Mouse (Mus musculus) CH12.LX (cell line): ENCODE measurements around the gene Arfip1. TPM values are rescaled to one million over a fixed set of nuclear protein-coding genes. Genes with fewer than 3 reads are reported as not detected.

Experiments
- DNase-seq: peaks from one replicate; pipeline ENCODE4 v3.0.0-alpha.2; 2013; ENCODE audit errors: extremely low read depth
- H3K27ac ChIP-seq: 2 replicates; pipeline ENCODE4 v1.5.1; 2012; ENCODE audit warnings: low read depth, mild to moderate bottlenecking, control low read depth, moderate library complexity; ENCODE audit not compliant: insufficient read depth
- H3K27me3 ChIP-seq: replicated peaks from 2 replicates; pipeline ENCODE3; 2012; ENCODE audit warnings: inconsistent platforms
- H3K36me3 ChIP-seq, 2 experiments: replicated peaks in 1 of 2; 2 replicates each; pipeline versions ENCODE3 to v1.6.1; 2012; ENCODE audit warnings: inconsistent platforms in 1 of 2, low read length in 1 of 2, mild to moderate bottlenecking in 1 of 2, mixed read lengths in 1 of 2, moderate library complexity in 1 of 2; ENCODE audit not compliant: control insufficient read depth in 1 of 2, insufficient read depth in 1 of 2
- H3K4me1 ChIP-seq, 2 experiments: 2 replicates each; pipeline ENCODE4 v1.6.1; 2012; ENCODE audit warnings: inconsistent platforms in 1 of 2, moderate library complexity in 1 of 2; ENCODE audit not compliant: insufficient read depth in 2 of 2, control insufficient read depth in 1 of 2
- H3K4me2 ChIP-seq: 2 replicates; pipeline ENCODE4 v1.6.1; 2012; ENCODE audit warnings: low read depth, mild to moderate bottlenecking, control low read depth; ENCODE audit not compliant: poor library complexity, insufficient read depth, severe bottlenecking
- H3K4me3 ChIP-seq, 3 experiments: fragments of 150-350 bp in 1 of 3; sonication (generic) in 1 of 3; replicated peaks in 1 of 3; 2 replicates each; pipeline versions ENCODE3 to v1.5.1; 2011 to 2012; ENCODE audit warnings: low read depth in 2 of 3, low read length in 2 of 3, mild to moderate bottlenecking in 2 of 3, moderate library complexity in 2 of 3, control low read depth in 1 of 3, improper control_type of control experiment in 1 of 3, inconsistent platforms in 1 of 3, mixed read lengths in 1 of 3; ENCODE audit not compliant: poor library complexity in 1 of 3
- H3K79me2 ChIP-seq: replicated peaks from 2 replicates; pipeline ENCODE4 v1.6.1; 2012; ENCODE audit warnings: mild to moderate bottlenecking, moderate library complexity; ENCODE audit not compliant: control insufficient read depth, poor library complexity, insufficient read depth, severe bottlenecking; ENCODE audit errors: extremely low read depth
- H3K9ac ChIP-seq: 2 replicates; pipeline ENCODE4 v1.6.1; 2012; ENCODE audit warnings: low read depth, mild to moderate bottlenecking, control low read depth, moderate library complexity; ENCODE audit not compliant: insufficient read depth
- H3K9me3 ChIP-seq: replicated peaks from 2 replicates; pipeline ENCODE3; 2012; ENCODE audit warnings: low read length, inconsistent platforms, mixed read lengths
- BHLHE40 ChIP-seq: IDR thresholded peaks from 2 replicates; pipeline ENCODE4 v1.6.1; 2011; ENCODE audit warnings: mild to moderate bottlenecking, low read depth, low read length, improper control_type of control experiment
- EP300 ChIP-seq: IDR thresholded peaks from 2 replicates; pipeline ENCODE4 v1.6.1; 2011; ENCODE audit warnings: low read length, improper control_type of control experiment
- ETS1 ChIP-seq: conservative IDR thresholded peaks from 2 replicates; pipeline ENCODE4 v1.6.1; 2012; ENCODE audit warnings: low read depth, mild to moderate bottlenecking, inconsistent platforms, low read length, improper control_type of control experiment, moderate library complexity
- GABPA ChIP-seq: IDR thresholded peaks from 2 replicates; pipeline ENCODE4 v1.6.1; 2012; ENCODE audit warnings: low read depth, low read length, improper control_type of control experiment, inconsistent platforms; ENCODE audit not compliant: insufficient replicate concordance
- HCFC1 ChIP-seq: IDR thresholded peaks from 2 replicates; pipeline ENCODE4 v1.6.1; 2012; ENCODE audit warnings: low read depth, mild to moderate bottlenecking, inconsistent platforms, low read length, improper control_type of control experiment
- JUN ChIP-seq: IDR thresholded peaks from 2 replicates; pipeline ENCODE4 v1.6.1; 2011; ENCODE audit warnings: low read depth, mild to moderate bottlenecking, low read length, improper control_type of control experiment, moderate library complexity; ENCODE audit not compliant: insufficient read depth
- JUND ChIP-seq: conservative IDR thresholded peaks from 2 replicates; pipeline ENCODE4 v1.6.1; 2011; ENCODE audit warnings: low read depth, low read length, improper control_type of control experiment
- NELFE ChIP-seq: IDR thresholded peaks from 2 replicates; pipeline ENCODE4 v1.6.1; 2011; ENCODE audit warnings: low read depth, low read length, improper control_type of control experiment
- POLR2A ChIP-seq: IDR thresholded peaks from 2 replicates; pipeline ENCODE4 v1.6.1; 2011; ENCODE audit warnings: low read depth, mild to moderate bottlenecking, improper control_type of control experiment, low read length
- POLR2AphosphoS2 ChIP-seq: IDR thresholded peaks from 2 replicates; pipeline ENCODE4 v1.6.1; 2011; ENCODE audit warnings: low read depth, low read length, improper control_type of control experiment
- RAD21 ChIP-seq: IDR thresholded peaks from 2 replicates; pipeline ENCODE4 v1.6.1; 2011; ENCODE audit warnings: low read depth, mild to moderate bottlenecking, low read length, improper control_type of control experiment, moderate library complexity
- RCOR1 ChIP-seq: conservative IDR thresholded peaks from 2 replicates; pipeline ENCODE4 v1.6.1; 2012; ENCODE audit warnings: low read depth, mild to moderate bottlenecking, inconsistent platforms, low read length, improper control_type of control experiment
- SIN3A ChIP-seq: IDR thresholded peaks from 2 replicates; pipeline ENCODE4 v1.6.1; 2012; ENCODE audit warnings: low read length, improper control_type of control experiment, inconsistent platforms
- SMC3 ChIP-seq: IDR thresholded peaks from 2 replicates; pipeline ENCODE4 v1.6.1; 2011; ENCODE audit warnings: low read depth, low read length, improper control_type of control experiment
- TCF12 ChIP-seq: IDR thresholded peaks from 2 replicates; pipeline ENCODE4 v1.6.1; 2014; ENCODE audit warnings: low read depth, mild to moderate bottlenecking, inconsistent platforms, low read length, improper control_type of control experiment
- UBTF ChIP-seq: IDR thresholded peaks from 2 replicates; pipeline ENCODE4 v1.6.1; 2012; ENCODE audit warnings: low read depth, mild to moderate bottlenecking, inconsistent platforms, low read length, improper control_type of control experiment, moderate library complexity
- USF1 ChIP-seq: IDR thresholded peaks from 2 replicates; pipeline ENCODE4 v1.6.1; 2014; ENCODE audit warnings: low read depth, mild to moderate bottlenecking, inconsistent platforms, low read length, improper control_type of control experiment
- USF2 ChIP-seq: conservative IDR thresholded peaks from 2 replicates; pipeline ENCODE4 v1.6.1; 2011; ENCODE audit warnings: low read depth, low read length, improper control_type of control experiment
- ZKSCAN1 ChIP-seq: IDR thresholded peaks from 2 replicates; pipeline ENCODE4 v1.6.1; 2012; ENCODE audit warnings: low read depth, inconsistent platforms, low read length, improper control_type of control experiment, borderline replicate concordance
- ZNF384 ChIP-seq: IDR thresholded peaks from 2 replicates; pipeline ENCODE4 v1.6.1; 2012; ENCODE audit warnings: low read depth, low read length, improper control_type of control experiment, inconsistent platforms
- dilution Hi-C: fragments of 300-500 bp; cut with MboI; formaldehyde crosslinking; loops from 2 replicates; pipeline ENCODE4 v1.14.3; 2020; ENCODE audit warnings: low sequenced_read_pairs; ENCODE audit not compliant: extremely low pct_unique_long_range_greater_than_20kb, extremely low pct_ligation_motif_present
- in situ Hi-C: fragments of 300-500 bp; cut with MboI; formaldehyde crosslinking; loops from 3 replicates; pipeline ENCODE4 v1.14.3; 2019; ENCODE audit warnings: low sequenced_read_pairs, low pct_ligation_motif_present, low pct_unique_long_range_greater_than_20kb, mixed read lengths
- polyA plus RNA-seq: library from polyadenylated mRNA; unstranded; fragments of >175 nt; gene quantifications from 2 replicates; pipeline ENCODE4 v1.2.1, GENCODE M21; 2012; ENCODE audit warnings: low read depth; ENCODE audit not compliant: insufficient read length
- total RNA-seq, 2 experiments: library from RNA; depleted of rRNA; stranded (reverse); fragments of 300-350 nt in 1 of 2; fragments of >200 nt in 1 of 2; gene quantifications; 2 replicates each; pipeline ENCODE4 v1.2.3; 2012 to 2014

Gene Arfip1
- total and polyA plus RNA-seq, 3 experiments = 29.6 to 66.5 (median 36.8) TPM

- H3K4me2 ChIP-seq = no peak overlapping the region
- H3K9ac ChIP-seq = no peak overlapping the region
- no peaks in the 10 kb centered on the region for H3K36me3 ChIP-seq
- dilution Hi-C loops = no loop called here
- H3K27me3 ChIP-seq = no peaks in the 10 kb centered on the region
- H3K9me3 ChIP-seq = peaks cover 3% of the 10 kb centered on the region
- DNase-seq = no peak
- peaks cover 7 to 13% of the 10 kb centered on the region in 2 experiments; a peak in 3 of 4 replicates for H3K4me1 ChIP-seq
- no peak overlapping the region for H3K27ac ChIP-seq
- H3K79me2 ChIP-seq = no peaks in the 10 kb centered on the region
- TF ChIP-seq ZKSCAN1 (no peak), GABPA (no peak), POLR2A (no peak), RAD21 (no peak), HCFC1 (no peak), BHLHE40 (no peak), NELFE (no peak), USF1 (no peak), UBTF (no peak), EP300 (no peak), SIN3A (no peak), RCOR1 (no peak)
- no peak overlapping the region for H3K4me3 ChIP-seq
- in situ Hi-C loops = no loop called here
Observed at GRCm38 (mm10) chr3:84619725-84620124, 37.3 kb upstream of the Arfip1 start.

DNA sequence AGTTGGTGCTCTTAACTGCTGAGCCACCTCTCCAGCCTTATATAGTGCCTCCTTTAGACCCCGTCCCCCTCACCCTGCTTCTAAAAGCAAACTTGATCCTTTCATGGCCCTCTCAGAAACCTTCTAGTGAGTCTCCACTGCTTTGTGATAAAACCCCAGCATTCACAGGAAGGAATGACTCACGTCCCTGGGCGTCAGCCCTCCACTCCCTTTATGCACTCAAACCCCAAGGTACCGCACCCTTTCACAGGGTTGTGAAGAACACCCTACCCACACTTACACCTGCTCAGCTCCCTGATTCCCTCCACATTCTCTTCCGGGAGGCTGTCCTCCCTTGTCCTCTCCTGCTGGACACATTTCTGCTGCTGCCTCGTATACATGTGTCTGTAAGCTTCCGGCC is 36.6 kb upstream of the Arfip1 start:
- TF ChIP-seq JUN = no peak
- no peak for TF ChIP-seq BHLHE40
- no peak for TF ChIP-seq RAD21
- TF ChIP-seq ZNF384 = no peak
- TF ChIP-seq ETS1 = no peak
- TF ChIP-seq TCF12 = no peak
- TF ChIP-seq SIN3A = no peak
- TF ChIP-seq POLR2A = no peak
- TF ChIP-seq POLR2AphosphoS2 = no peak
- no peak for TF ChIP-seq SMC3
- no peak for TF ChIP-seq USF2
- no peak for TF ChIP-seq JUND
- no peak for DNase-seq

More for the DNA sequence above, 36.6 kb upstream of the Arfip1 start:
- Histone ChIP-seq H3K27ac (no peak overlapping the region), H3K4me1 (peaks cover 7 to 13% of the 10 kb centered on the region in 2 experiments; a peak in 3 of 4 replicates), H3K79me2 (no peaks in the 10 kb centered on the region), H3K36me3 (no peaks in the 10 kb centered on the region), H3K9me3 (peaks cover 3% of the 10 kb centered on the region), H3K4me2 (no peak overlapping the region), H3K27me3 (no peaks in the 10 kb centered on the region), H3K9ac (no peak overlapping the region), H3K4me3 (no peak overlapping the region)
- dilution Hi-C loops = no loop called here
- in situ Hi-C loops = no loop called here
